Mouse (Mus musculus) frontal cortex, postnatal 14 days (tissue): Measurements from ENCODE around the gene Gtpbp1.

Experiments used
- DNase-seq, 2 experiments: peaks; one replicate each; pipeline ENCODE4 v3.0.0; 2022; ENCODE audit warnings: low spot score in 2 of 2

The Gtpbp1 gene

DNA sequence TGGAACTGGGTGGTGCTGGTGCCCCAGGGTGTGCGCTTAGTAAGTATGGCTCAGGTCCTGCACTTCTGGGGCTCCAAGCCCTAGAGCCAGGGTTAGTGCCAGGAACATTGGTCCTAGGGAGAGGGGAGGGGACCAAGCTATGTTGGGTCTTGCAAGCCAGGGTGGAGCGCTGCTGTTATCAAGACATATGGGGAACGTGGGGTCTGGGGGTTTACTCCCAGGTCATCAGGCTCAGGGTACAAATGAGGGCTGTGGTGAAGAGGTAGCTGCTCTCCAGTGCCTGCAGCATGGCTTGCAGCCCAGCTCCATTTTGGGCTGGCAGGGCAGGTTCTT, 62.7 kb downstream of the Gtpbp1 start:
- DNase-seq: no peak

DNA sequence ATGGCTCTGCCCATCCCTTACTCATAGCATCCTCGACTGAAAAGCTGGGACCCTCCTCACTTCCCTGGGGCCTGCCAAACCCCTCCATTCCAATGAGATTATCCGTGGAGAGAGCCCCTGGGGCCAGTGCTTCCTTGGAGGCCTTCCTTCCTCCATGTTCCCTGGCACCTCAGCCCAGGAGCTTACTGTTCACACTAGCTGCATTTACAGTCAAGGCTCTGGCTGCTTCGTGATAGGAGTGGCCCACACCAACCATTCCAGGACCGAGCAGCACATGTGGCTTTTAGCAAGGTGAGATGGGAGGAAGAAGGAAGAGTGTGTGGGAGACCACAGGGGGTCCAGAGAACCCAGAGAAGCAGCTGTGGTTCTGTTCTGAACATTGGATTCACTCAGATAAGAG, 63.2 kb downstream of the Gtpbp1 start:
- no peak for DNase-seq

DNA sequence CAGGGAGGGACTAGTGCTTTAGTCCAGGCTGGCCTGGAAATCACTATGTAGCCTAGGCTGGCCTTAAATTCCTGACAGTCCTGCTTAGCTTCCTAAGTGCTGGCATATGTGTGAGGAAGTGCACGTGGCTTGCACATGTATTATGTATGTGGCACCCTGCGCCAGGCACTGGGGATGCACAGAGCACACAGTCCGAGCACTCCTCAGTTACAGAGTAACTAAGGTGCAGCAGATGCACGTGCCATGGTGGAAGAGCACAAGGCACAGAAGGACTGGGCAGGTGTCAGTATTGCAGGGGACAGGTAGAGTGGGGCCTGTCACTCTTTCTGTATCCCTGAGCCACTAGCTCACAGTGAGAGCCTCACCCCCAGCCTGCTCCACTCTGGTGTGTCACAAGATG, 64.5 kb downstream of the Gtpbp1 start:
- DNase-seq: no peak

DNA sequence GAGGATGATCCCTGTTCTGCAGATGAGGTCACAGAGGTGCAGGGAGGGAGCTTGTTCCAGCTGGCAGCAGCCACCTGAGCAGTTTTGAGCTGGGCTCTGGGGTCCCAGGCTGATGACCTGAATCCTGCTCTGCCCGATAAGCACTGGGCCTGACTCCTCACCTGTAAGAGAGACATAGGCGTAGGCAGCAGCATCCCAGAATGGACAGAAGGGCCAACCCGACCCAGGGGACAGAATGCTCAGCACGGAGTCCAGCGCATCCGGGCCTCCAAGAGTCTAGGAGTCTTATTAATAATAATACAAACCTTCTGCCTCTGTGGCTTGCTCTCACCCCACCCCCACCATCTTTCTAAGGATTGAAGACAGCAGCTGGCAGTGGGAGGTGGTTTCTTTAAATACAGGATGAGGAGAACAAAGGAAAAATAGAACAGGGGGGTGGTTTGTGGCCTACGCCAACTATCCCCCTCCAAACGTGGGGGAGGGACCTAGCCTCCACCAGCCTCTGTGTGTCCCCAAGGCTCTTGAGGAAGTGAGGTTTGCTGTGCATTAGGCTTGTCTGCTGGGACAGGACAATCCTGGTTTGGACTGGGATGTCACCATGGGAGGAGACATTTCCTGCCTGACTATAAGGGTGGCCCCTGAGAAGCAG, 65.5 kb downstream of the Gtpbp1 start:
- no peak for DNase-seq

DNA sequence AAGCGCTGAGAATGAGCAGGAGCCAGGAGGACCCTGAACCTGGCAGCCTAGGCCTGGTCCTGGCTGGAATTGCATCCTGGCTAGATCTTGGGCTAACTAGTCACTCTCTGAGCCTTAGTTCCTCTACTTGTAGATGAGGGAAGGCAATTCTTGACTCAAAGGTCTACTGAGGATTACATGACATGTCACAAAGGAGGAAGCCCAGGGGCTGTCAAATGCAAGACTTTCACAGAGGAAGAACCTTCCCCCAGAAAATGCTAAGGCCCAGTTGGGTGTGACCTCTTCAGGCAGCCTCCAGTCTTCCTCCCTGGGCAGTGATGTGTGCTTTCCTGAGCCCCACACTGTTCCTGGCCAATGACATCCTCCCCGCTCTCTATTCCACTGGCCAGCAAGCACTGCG, 66.5 kb downstream of the Gtpbp1 start:
- no peak for DNase-seq

DNA sequence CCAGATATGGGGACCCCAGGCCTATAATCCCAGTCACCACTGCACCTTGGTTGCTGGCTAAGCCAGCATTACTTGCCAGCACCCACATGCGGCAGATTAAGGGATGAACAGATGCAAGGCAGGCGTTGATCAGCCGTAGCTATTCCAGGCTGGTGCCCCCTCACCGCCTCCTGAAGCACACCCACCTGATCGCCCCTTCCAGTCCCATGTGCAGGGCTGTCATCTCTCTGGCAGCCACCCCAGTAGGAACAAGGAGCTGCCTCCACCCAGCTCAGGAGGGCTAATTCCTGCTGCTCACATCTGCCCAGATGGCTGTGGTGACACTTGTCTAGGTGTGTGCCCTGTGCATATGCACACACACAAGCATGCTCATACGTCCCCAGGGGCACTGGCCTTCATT, 70.3 kb downstream of the Gtpbp1 start:
- DNase-seq: no peak

DNA sequence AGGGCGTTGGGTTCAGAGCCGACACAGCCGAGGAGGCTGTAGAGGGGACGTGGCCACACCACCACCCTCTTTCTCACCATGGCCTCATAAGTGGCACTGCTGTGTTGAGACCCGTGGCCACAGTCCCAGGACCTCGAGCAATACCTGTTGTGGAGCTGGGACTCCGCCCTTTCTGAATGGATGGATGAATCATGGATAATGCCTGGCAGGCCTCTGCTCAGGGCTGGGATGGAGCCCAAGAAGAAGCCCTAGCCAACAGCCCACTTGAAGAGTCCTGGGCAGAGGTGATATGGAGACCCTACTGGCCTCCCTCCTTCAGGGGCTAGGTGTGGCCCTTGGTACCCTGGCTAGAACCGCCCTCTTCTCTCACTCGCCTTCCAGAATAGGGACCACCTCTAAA, 72.4 kb downstream of the Gtpbp1 start:
- no peak for DNase-seq

DNA sequence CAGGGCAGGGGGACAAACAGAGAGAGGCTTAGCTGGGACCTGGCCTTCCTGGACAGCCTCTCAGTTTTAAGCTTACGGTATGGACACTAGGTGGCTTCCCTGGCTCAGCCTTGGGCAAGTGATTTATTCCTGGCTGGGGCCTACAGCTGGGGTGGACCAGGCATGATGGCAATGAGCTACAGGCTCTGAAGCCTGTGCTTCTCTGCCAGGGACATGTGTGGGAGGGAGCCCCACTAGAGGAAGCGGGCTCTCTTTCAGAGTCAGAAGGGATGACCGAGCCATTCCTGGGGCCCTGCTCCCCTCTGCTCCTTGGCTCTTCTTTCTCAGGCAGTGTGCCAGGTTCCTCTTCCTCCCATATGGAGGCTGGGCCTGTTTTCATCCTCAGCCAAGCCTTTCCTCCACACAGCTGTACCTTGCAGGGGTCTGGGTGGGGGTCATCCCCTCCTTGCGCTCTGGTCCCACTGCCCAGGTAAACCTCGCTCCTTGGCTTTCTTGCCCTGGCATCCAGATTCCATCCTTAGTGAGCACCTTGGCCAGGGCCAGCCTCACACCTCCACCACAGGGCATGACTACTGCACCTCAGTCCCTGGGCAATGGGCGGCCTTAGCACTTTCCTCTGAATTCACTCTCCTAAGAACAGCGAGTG, 73.1 kb downstream of the Gtpbp1 start:
- DNase-seq: no peak

DNA sequence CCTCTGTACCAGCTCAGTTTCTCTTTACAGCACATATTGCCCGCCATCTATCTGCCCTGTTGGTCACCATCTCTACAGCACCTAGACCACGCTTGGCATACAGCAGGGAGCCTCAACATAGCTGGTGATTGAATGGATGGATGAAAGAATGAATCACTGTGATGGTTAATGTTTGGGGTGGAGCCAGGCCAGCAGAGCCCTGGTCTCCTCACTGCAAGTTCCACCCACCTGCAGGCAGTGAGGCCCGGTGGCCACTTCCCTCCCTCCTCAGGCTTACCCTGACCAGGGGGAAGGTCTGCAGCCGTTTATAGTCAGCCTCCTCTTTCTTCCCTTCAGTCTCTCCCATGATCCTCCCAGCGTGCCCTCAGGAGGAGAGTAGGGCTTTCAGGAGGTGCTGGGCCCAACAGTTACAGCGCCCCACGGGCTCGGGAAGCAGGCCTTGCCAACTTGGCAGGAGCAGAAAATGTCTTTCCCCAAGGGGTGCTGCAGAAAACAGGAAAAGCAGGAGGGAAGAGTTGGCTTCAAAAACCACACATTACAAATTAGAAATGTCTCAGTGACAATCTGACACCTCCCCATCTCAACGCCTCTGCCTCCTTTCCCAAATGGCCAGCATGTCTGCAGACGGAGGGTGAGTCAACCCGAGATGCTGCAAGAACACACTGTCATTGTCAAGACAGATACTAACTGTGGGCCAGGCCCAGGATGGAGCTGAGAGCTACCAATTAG, 74.1 kb downstream of the Gtpbp1 start:
- DNase-seq: peak in 1 of 2 experiments; percentile 47

DNA sequence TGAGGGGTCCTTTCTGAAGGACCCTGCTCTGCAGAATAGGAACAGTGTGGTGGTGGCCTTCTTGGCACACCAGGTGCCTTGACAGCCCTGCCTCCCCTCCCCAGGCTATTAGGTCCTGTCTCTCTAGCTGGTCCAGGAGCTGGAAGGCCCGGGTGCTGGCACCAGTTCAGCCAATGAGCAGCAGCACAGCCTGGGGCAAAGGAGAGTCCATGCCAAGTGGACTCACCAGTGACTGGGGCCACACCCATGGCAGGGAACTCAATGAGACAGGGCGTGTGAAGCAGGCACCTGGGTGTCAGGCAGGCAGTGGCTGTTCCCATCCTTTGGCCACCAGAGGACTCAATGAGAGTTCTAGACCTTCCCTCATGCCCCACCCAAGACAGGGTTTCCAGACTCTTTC, 74.7 kb downstream of the Gtpbp1 start:
- DNase-seq: peak in 1 of 2 experiments; percentile 7

DNA sequence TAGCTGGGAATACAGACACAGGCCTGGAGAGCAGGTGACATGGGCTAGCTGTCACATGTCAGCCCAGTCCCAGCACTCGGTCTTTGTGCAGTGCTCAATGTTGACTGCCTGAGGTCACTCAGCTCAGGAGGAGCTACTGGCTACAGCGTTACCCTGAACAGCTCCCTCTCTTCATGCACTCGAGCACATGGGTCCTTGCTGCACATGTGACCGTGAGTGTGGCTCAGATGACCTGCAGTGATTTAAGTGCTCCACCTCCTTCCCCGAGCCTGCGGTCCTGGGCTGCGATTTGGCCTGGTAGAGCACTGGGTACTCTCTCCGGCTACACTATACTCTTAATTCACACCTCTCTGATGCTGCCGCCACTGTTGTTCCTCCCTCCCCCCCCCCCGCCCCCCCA, 75.5 kb downstream of the Gtpbp1 start:
- DNase-seq: no peak

DNA sequence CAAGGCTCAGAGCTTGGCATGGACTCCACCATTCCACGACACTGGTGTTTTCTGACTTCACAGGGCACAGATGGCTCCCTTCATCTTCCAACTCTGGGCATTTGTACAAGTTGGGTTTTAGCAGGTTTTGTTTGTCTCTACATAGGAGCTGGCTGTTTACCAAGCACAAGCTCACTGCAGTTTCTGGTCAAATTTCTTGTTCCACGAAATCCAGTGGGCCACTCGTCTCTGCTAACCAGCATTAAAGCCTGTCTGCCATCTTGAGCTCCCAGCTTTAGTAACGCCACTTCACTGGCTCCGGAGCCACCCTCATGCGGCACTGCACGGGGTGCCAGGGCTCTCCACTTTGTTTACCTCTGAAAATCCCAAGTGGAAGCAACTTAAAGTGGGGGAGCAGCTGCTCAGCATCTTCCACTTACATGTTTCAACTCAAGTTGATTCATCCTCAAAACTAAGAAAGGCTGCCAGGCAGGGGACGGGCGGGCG, 76.0 kb downstream of the Gtpbp1 start:
- DNase-seq: peak in 1 of 2 experiments; percentile 28

DNA sequence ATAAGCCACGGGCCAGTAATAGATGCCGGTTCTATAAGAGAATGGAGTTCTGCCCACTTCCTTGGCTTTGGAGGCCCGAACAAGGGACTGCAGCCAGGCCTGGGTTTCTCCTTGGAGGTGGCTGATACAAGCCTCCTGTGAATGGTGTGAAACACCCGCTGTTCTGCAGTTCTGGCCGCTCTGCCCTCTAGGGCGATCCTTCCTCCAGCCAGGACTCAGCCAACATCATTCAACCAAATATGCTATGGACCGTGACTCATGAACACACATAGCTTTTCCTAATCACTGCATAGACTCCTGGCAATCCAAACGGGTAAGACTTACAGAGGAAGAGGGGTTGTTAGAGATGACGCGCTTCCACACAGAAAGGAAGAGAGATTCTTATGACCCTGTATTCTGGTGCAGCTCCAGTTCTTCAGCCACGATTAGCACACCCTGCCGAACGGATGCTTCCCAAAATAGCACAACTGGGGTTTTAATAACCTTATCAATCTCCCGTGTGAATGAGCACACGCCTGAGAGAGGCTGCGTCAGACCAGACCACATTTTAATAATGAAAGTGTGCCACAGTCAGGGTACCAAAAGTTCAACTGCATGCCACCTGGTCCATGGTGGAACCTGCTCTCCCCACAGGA, 76.8 kb downstream of the Gtpbp1 start:
- DNase-seq: no peak

DNA sequence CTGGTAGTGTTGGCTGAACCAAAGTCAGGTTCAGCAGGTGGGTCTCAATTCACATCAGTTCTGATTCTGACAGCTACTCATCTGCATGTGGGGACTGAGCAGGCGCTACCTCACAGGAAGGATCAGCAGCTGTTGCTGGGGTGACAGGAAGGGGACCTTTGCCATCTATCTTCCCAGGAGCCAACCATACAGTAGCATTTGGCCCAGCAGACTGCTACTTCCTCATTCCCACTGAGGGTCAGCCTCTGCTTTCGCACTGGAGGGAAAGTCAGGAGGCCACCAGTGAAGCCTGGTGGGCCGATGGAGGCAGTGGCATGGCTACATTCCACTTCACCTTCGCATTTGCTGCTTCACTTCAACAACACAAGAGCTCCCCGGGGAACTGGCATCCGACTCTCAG, 77.7 kb downstream of the Gtpbp1 start:
- no peak for DNase-seq

DNA sequence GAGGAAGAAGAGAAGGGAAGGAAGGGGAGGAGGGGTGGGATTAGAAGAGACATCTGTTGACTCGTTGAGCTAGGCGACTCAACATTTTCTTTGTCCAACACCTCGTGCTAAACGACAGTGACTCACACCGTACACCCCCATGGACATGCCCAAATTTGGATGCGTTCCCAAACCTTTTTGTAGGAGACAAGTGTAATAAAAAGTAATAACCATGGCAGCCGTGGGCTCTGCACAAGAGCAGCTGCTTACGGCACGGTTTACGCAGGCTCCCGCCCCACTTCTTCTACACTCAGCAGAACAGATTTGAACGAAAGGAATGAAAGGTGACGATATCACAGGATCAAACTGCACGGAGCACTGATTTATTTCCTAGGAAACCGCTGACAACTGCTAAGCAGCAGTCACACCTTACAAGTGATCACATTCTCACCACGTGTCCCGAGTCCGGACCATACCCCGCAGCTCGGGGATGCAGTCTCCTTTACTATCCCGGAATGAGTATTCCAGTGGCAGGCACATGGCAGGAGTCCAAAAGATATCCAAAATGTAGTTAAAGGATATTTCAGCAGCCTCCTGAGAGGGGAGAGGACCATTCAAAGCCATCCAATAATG, 80.1 kb downstream of the Gtpbp1 start:
- peak; percentile 23 to 54 for DNase-seq
